Mouse (Mus musculus) left cerebral cortex, adult 18-20 months (tissue): ENCODE measurements around the gene Tent4b. TPM values are rescaled to one million over a fixed set of nuclear protein-coding genes. Genes with fewer than 3 reads are reported as not detected.

Experiments used
- DNase-seq, 2 experiments: peaks; one replicate each; pipeline ENCODE4 v3.0.0; 2021 to 2022; ENCODE audit warnings: low spot score in 2 of 2, mixed read lengths in 1 of 2
- total RNA-seq, 2 experiments: library from RNA; stranded (reverse); gene quantifications; 2 replicates each; pipeline ENCODE4 v1.2.3; 2021

The Tent4b gene
- total RNA-seq, 2 experiments from 2014 or later = 36.8 to 44.7 TPM

- DNase-seq = no peak
Measured at GRCm38 (mm10) chr8:88297976-88298732, 99.1 kb downstream of the Tent4b start.

GRCm38 (mm10) chr8:88298733-88299103, 99.7 kb downstream of the Tent4b start:
- no peak for DNase-seq

DNA sequence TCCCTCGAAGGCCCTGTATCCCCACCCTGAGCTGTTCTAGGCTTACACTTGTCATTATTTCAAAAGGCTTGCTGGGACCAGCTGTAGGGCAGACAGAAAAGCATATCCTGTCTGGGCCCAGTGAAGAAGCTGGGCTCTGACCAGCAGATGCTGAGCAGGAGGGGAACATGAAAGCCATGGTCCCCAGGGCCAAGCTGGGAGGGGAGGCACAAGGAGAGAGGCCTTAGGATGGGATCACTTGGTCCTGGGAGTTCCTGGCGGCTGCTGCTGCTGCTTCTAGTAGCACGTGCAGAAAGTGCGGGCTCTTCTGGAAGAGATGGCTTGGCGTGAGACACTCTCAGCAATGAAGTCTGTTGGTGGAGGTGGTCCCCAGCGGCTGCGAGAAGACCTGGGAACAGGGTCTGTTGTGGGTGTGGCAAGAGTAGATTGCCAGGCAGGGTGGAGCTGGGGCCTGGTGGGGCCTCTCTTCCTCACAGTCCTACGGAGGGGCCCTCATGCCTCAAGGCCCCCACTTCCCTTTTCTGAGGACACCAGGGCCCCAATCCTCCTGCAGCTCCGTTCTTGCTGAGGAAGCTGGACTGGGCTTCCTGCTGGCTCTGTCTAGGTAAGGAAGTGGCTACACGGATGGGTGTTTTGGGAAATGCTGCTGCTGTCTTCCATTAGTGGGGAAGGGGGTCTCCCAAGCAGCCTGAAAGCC, 101.0 kb downstream of the Tent4b start:
- DNase-seq = no peak

DNA sequence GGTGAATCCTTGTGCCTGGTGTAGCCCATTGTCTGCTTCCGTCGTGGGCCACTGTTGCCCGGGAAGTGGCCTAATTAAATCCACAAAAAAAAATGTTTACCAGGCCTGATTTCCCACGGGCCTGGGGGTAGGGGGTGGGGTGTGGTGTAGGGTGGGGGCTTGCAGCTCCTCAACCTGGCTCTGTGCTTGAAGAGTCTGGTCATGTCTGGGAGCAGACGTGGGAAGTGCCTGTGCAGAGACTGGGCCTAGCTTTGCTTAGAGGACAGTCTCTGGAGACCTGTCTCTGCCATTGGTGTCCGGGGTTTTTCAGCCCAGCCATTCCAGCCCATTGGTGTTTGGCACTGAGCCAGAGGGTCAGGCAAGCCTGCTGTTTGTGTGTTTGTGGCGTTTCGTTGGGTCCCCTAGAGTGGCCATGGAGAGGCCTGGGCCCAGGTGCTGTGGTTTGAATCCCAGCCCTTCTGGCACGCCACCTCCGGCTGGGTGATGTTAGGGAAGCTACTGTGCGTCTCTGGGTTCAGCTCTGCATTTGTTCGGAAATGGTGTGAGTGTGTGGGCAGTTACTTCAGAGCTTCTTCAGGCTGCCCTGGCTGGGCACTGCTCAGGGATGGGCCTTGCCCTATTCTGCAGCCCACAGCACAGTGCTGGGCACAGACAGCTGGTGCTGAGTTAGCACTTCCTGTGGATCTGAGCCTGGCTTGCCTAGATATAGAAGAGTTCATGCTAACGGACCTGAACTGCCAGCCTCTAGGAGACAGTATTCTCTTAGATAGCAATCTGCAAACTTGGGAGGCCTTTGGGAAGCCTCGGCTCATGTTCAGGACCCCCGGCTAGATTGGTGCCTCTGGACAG, 102.8 kb downstream of the Tent4b start:
- DNase-seq = no peak

- no peak for DNase-seq
Measured at GRCm38 (mm10) chr8:88305814-88306213, 106.8 kb downstream of the Tent4b start.

- DNase-seq = no peak
Measured at GRCm38 (mm10) chr8:88306511-88306910, 107.5 kb downstream of the Tent4b start.

- DNase-seq = no peak
Measured at GRCm38 (mm10) chr8:88307736-88308135, 108.7 kb downstream of the Tent4b start.

Other genes with a start within 250 kb of the Tent4b start
- gene Zfp423, start 239.6 kb upstream of the Tent4b start, total RNA-seq = 10 to 100 TPM; 22.2 to 28.8 TPM
- gene Cnep1r1, start 80.4 kb upstream of the Tent4b start, total RNA-seq = 10 to 100 TPM; 37.3 to 38.9 TPM
- 10 to 100 TPM; 26.5 to 27.1 TPM for gene Heatr3, start 61.4 kb upstream of the Tent4b start, total RNA-seq
- 1 to 10 TPM; 3.8 to 4.8 TPM for gene Adcy7, start 73.2 kb downstream of the Tent4b start, total RNA-seq
- gene Brd7, start 163.0 kb downstream of the Tent4b start, total RNA-seq = 10 to 100 TPM; 51.1 to 53.5 TPM